Mouse (Mus musculus) midbrain, embryonic 11.5 days (tissue): ENCODE measurements at regions not wholly inside any gene's neighbourhood (a gene's known extent, or its start where the extent isn't known, plus 50 kb on each side); places are given as distances from the start of the nearest gene placed in this dataset.
A peak's percentile ranks its signal among the peaks of the same experiment; 100 is the strongest.

Experiments used
- ATAC-seq: fragments of 200-750 bp; cut with Nextera tagmentation; 2 replicates; pipeline ENCODE4 v1.8.0; 2017; ENCODE audit warnings: moderate TSS enrichment, moderate library complexity; ENCODE audit not compliant: low FRiP score
- DNase-seq: peaks from one replicate; pipeline ENCODE4 v3.0.0; 2015; ENCODE audit warnings: low spot score; ENCODE audit errors: missing footprints
- H3K27ac ChIP-seq: fragments of 300-500 bp; sonication (generic); 2 replicates; pipeline ENCODE4 v1.5.1; 2014; ENCODE audit warnings: low read depth, low read length
- H3K27me3 ChIP-seq: fragments of 300-500 bp; sonication (generic); 2 replicates; pipeline ENCODE4 v1.6.1; 2014; ENCODE audit warnings: mild to moderate bottlenecking, low read length, moderate library complexity, mixed read lengths; ENCODE audit not compliant: control insufficient read depth, insufficient read depth
- H3K36me3 ChIP-seq: fragments of 300-500 bp; sonication (generic); 2 replicates; pipeline ENCODE4 v1.6.1; 2014; ENCODE audit warnings: mild to moderate bottlenecking, low read length, moderate library complexity, mixed read lengths; ENCODE audit not compliant: control insufficient read depth, insufficient read depth
- H3K4me1 ChIP-seq: fragments of 300-500 bp; sonication (generic); 2 replicates; pipeline ENCODE4 v1.6.1; 2014; ENCODE audit warnings: low read length; ENCODE audit not compliant: control insufficient read depth, insufficient read depth
- H3K4me2 ChIP-seq: fragments of 300-500 bp; sonication (generic); 2 replicates; pipeline ENCODE4 v1.6.1; 2014; ENCODE audit warnings: mild to moderate bottlenecking, moderate library complexity
- H3K4me3 ChIP-seq: fragments of 300-500 bp; sonication (generic); 2 replicates; pipeline ENCODE4 v1.5.1; 2014; ENCODE audit warnings: low read depth, low read length
- H3K9ac ChIP-seq: fragments of 300-500 bp; sonication (generic); 2 replicates; pipeline ENCODE4 v1.6.1; 2014; ENCODE audit warnings: low read length
- H3K9me3 ChIP-seq: fragments of 300-500 bp; sonication (generic); 2 replicates; pipeline ENCODE4 v1.6.1; 2016; ENCODE audit warnings: low read length; ENCODE audit not compliant: control insufficient read depth
- WGBS: fragments of 180-500 bp; shearing (Covaris S2); extraction: QIAGEN DNeasy Blood & Tissue Kit; methylation state at CpG from one replicate; pipeline ENCODE4 v1.1.7; 2014; 5-methylcytosine and 5-hydroxymethylcytosine counted together

GRCm38 (mm10) chr2:38420498-38420897, 81.4 kb downstream of the Lhx2 start:
- ATAC-seq (no peak), DNase-seq (peak; percentile 45)
- peaks cover 2% of the 10 kb centered on the region; the same call in 1 of the 2 replicates for H3K27me3 ChIP-seq
- H3K9ac ChIP-seq: no peak overlapping the region
- H3K36me3 ChIP-seq: no peaks in the 10 kb centered on the region
- H3K4me2 ChIP-seq: no peak overlapping the region
- WGBS: 62% methylated on average over 3 of the region's 3 CpGs
- no peak overlapping the region for H3K4me3 ChIP-seq
- H3K9me3 ChIP-seq: no peaks in the 10 kb centered on the region
- H3K4me1 ChIP-seq: peaks cover 23% of the 10 kb centered on the region
- H3K27ac ChIP-seq: no peak overlapping the region

- ATAC-seq (no peak), DNase-seq (peak; percentile 76)
- Histone ChIP-seq H3K4me1 (peaks cover 26% of the 10 kb centered on the region), H3K9me3 (no peaks in the 10 kb centered on the region), H3K36me3 (no peaks in the 10 kb centered on the region), H3K27me3 (peaks cover 2% of the 10 kb centered on the region; the same call in 1 of the 2 replicates), H3K9ac (no peak overlapping the region), H3K4me2 (no peak overlapping the region), H3K27ac (no peak overlapping the region), H3K4me3 (no peak overlapping the region)
- 89% methylated on average over 3 of the region's 3 CpGs for WGBS
Measured at GRCm38 (mm10) chr2:38422406-38422805, 83.3 kb downstream of the Lhx2 start.

GRCm38 (mm10) chr2:38423886-38424277, 84.8 kb downstream of the Lhx2 start:
- peaks cover 2% of the 10 kb centered on the region; the same call in 1 of the 2 replicates for H3K27me3 ChIP-seq
- peak overlapping the region; percentile 96 for H3K27ac ChIP-seq
- peak overlapping the region; percentile 23 for H3K4me2 ChIP-seq
- H3K9ac ChIP-seq: peak overlapping the region; percentile 56; the same call in 1 of the 2 replicates
- H3K9me3 ChIP-seq: no peaks in the 10 kb centered on the region
- ATAC-seq (peak; percentile 25), DNase-seq (no peak)
- peaks cover 26% of the 10 kb centered on the region for H3K4me1 ChIP-seq
- 14% methylated on average over 7 of the region's 7 CpGs for WGBS
- H3K4me3 ChIP-seq: no peak overlapping the region
- H3K36me3 ChIP-seq: no peaks in the 10 kb centered on the region

- Histone ChIP-seq H3K4me1 (peaks cover 26% of the 10 kb centered on the region), H3K27me3 (peaks cover 2% of the 10 kb centered on the region; the same call in 1 of the 2 replicates), H3K27ac (peak overlapping the region; percentile 96), H3K4me3 (no peak overlapping the region), H3K9me3 (no peaks in the 10 kb centered on the region), H3K4me2 (peak overlapping the region; percentile 39), H3K9ac (peak overlapping the region; percentile 71), H3K36me3 (no peaks in the 10 kb centered on the region)
- DNase-seq (peak; percentile 97), ATAC-seq (peak; percentile 95)
- 1% methylated on average over 19 of the region's 22 CpGs for WGBS
Measured at GRCm38 (mm10) chr2:38424278-38424931, 85.3 kb downstream of the Lhx2 start.

- peaks cover 2% of the 10 kb centered on the region; the same call in 1 of the 2 replicates for H3K27me3 ChIP-seq
- H3K36me3 ChIP-seq: no peaks in the 10 kb centered on the region
- H3K9me3 ChIP-seq: no peaks in the 10 kb centered on the region
- 11% methylated on average over 9 of the region's 9 CpGs for WGBS
- H3K27ac ChIP-seq: peak overlapping the region; percentile 96
- peak overlapping the region; percentile 71 for H3K9ac ChIP-seq
- peak overlapping the region; percentile 39 for H3K4me2 ChIP-seq
- peaks cover 26% of the 10 kb centered on the region for H3K4me1 ChIP-seq
- ATAC-seq (no peak), DNase-seq (peak; percentile 93)
- no peak overlapping the region for H3K4me3 ChIP-seq
Measured at GRCm38 (mm10) chr2:38424976-38425375, 85.9 kb downstream of the Lhx2 start.

- no peak overlapping the region for H3K4me3 ChIP-seq
- H3K27ac ChIP-seq: no peak overlapping the region
- H3K9ac ChIP-seq: no peak overlapping the region
- ATAC-seq: peak; percentile 48; the same call in 1 of the 2 replicates
- no peaks in the 10 kb centered on the region for H3K9me3 ChIP-seq
- no peaks in the 10 kb centered on the region for H3K36me3 ChIP-seq
- peaks cover 9% of the 10 kb centered on the region for H3K4me1 ChIP-seq
- peak; percentile 99 for DNase-seq
- no peak overlapping the region for H3K4me2 ChIP-seq
- WGBS: 37% methylated on average over 6 of the region's 6 CpGs
- H3K27me3 ChIP-seq: no peaks in the 10 kb centered on the region
Measured at GRCm38 (mm10) chr2:38429752-38430378, 81.6 kb upstream of the Nek6 start.

- H3K36me3 ChIP-seq: no peaks in the 10 kb centered on the region
- no peak overlapping the region for H3K27ac ChIP-seq
- no peak overlapping the region for H3K4me3 ChIP-seq
- H3K9me3 ChIP-seq: no peaks in the 10 kb centered on the region
- ATAC-seq: no peak
- no peak overlapping the region for H3K9ac ChIP-seq
- DNase-seq: peak; percentile 82
- 69% methylated on average over 5 of the region's 5 CpGs for WGBS
- no peaks in the 10 kb centered on the region for H3K4me1 ChIP-seq
- H3K4me2 ChIP-seq: no peak overlapping the region
- no peaks in the 10 kb centered on the region for H3K27me3 ChIP-seq
Measured at GRCm38 (mm10) chr2:38431546-38431945, 79.9 kb upstream of the Nek6 start.

- ATAC-seq (no peak), DNase-seq (peak; percentile 81)
- Histone ChIP-seq H3K36me3 (no peaks in the 10 kb centered on the region), H3K9me3 (no peaks in the 10 kb centered on the region), H3K27me3 (no peaks in the 10 kb centered on the region), H3K4me3 (no peak overlapping the region), H3K9ac (no peak overlapping the region), H3K4me1 (no peaks in the 10 kb centered on the region), H3K4me2 (no peak overlapping the region), H3K27ac (no peak overlapping the region)
- 18% methylated on average over 3 of the region's 3 CpGs for WGBS
Measured at GRCm38 (mm10) chr2:38433736-38434135, 77.7 kb upstream of the Nek6 start.

GRCm38 (mm10) chr2:38436701-38437100, 74.7 kb upstream of the Nek6 start:
- ATAC-seq (no peak), DNase-seq (no peak)
- H3K36me3 ChIP-seq: no peaks in the 10 kb centered on the region
- no peaks in the 10 kb centered on the region for H3K9me3 ChIP-seq
- no peaks in the 10 kb centered on the region for H3K27me3 ChIP-seq
- 80% methylated on average over 4 of the region's 4 CpGs for WGBS
- H3K4me2 ChIP-seq: no peak overlapping the region
- no peak overlapping the region for H3K4me3 ChIP-seq
- H3K9ac ChIP-seq: no peak overlapping the region
- no peak overlapping the region for H3K27ac ChIP-seq
- H3K4me1 ChIP-seq: no peaks in the 10 kb centered on the region
